Mouse (Mus musculus) liver, embryonic 16.5 days (tissue): Measurements from ENCODE around the gene Zmynd11. TPM values are rescaled to one million over a fixed set of nuclear protein-coding genes. Genes with fewer than 3 reads are reported as not detected.

Source experiments
- ATAC-seq: fragments of 200-750 bp; cut with Nextera tagmentation; 2 replicates; pipeline ENCODE4 v1.8.0; 2017; ENCODE audit warnings: low read depth, mild to moderate bottlenecking, moderate number of reproducible peaks, moderate library complexity
- H3K27ac ChIP-seq: fragments of 300-500 bp; sonication (generic); 2 replicates; pipeline ENCODE4 v1.5.1; 2014; ENCODE audit warnings: mild to moderate bottlenecking, low read length
- H3K27me3 ChIP-seq: fragments of 300-500 bp; sonication (generic); 2 replicates; pipeline ENCODE4 v1.6.1; 2014; ENCODE audit warnings: low read depth, low read length, mixed read lengths; ENCODE audit not compliant: control insufficient read depth, insufficient read depth
- H3K36me3 ChIP-seq: fragments of 300-500 bp; sonication (generic); 2 replicates; pipeline ENCODE4 v1.6.1; 2014; ENCODE audit warnings: mild to moderate bottlenecking; ENCODE audit not compliant: control insufficient read depth, insufficient read depth
- H3K4me1 ChIP-seq: fragments of 300-500 bp; sonication (generic); 2 replicates; pipeline ENCODE4 v1.6.1; 2014; ENCODE audit warnings: low read depth, low read length, mixed read lengths; ENCODE audit not compliant: control insufficient read depth
- H3K4me2 ChIP-seq: fragments of 300-500 bp; sonication (generic); 2 replicates; pipeline ENCODE4 v1.6.1; 2014; ENCODE audit warnings: low read depth, low read length, mixed read lengths
- H3K4me3 ChIP-seq: fragments of 300-500 bp; sonication (generic); 2 replicates; pipeline ENCODE4 v1.5.1; 2014; ENCODE audit warnings: low read depth, mild to moderate bottlenecking, low read length
- H3K9ac ChIP-seq: fragments of 300-500 bp; sonication (generic); 2 replicates; pipeline ENCODE4 v1.6.1; 2014; ENCODE audit warnings: low read depth, low read length
- H3K9me3 ChIP-seq: fragments of 300-500 bp; sonication (generic); replicated peaks from 2 replicates; pipeline ENCODE4 v1.6.1; 2016; ENCODE audit warnings: low read length; ENCODE audit not compliant: control insufficient read depth
- WGBS: fragments of 180-500 bp; shearing (Covaris S2); extraction: QIAGEN DNeasy Blood & Tissue Kit; methylation state at CpG from one replicate; pipeline ENCODE4 v1.1.7; 2014; ENCODE audit not compliant: insufficient replicate concordance; 5-methylcytosine and 5-hydroxymethylcytosine counted together
- polyA plus RNA-seq: library from polyadenylated mRNA; unstranded; fragments of >200 nt; fragmentation: Nextera tagmentation; extraction: Ambion mirVana; gene quantifications from 2 replicates; pipeline ENCODE4 v1.2.1, GENCODE M21; 2015

Gene Zmynd11
- polyA plus RNA-seq, 1 experiment from 2014 or later = 22.0 TPM

GRCm38 (mm10) chr13:9763828-9764645, 1.1 kb downstream of the Zmynd11 start:
- ATAC-seq = peak; percentile 72
- 0% methylated on average over 73 of the region's 111 CpGs for WGBS

GRCm38 (mm10) chr13:9763100-9763827, 1.9 kb downstream of the Zmynd11 start:
- no peaks in the 10 kb centered on the region for H3K9me3 ChIP-seq
- peak; percentile 52 for ATAC-seq
- peak overlapping the region; percentile 67 for H3K4me3 ChIP-seq
- no peaks in the 10 kb centered on the region for H3K36me3 ChIP-seq
- peaks cover 26% of the 10 kb centered on the region for H3K4me1 ChIP-seq
- H3K4me2 ChIP-seq = peak overlapping the region; percentile 85
- peak overlapping the region; percentile 87 for H3K27ac ChIP-seq
- peaks cover 6% of the 10 kb centered on the region for H3K27me3 ChIP-seq
- peak overlapping the region; percentile 91 for H3K9ac ChIP-seq
- WGBS = 3% methylated on average over 21 of the region's 21 CpGs

More at GRCm38 (mm10) chr13:9763828-9764645, 1.1 kb downstream of the Zmynd11 start:
- Histone ChIP-seq H3K9ac (peak overlapping the region; percentile 91), H3K36me3 (no peaks in the 10 kb centered on the region), H3K4me1 (peaks cover 26% of the 10 kb centered on the region), H3K27me3 (peaks cover 6% of the 10 kb centered on the region), H3K4me3 (peak overlapping the region; percentile 67), H3K27ac (peak overlapping the region; percentile 87), H3K4me2 (peak overlapping the region; percentile 85), H3K9me3 (no peaks in the 10 kb centered on the region)

GRCm38 (mm10) chr13:9760057-9760456, 5.1 kb downstream of the Zmynd11 start:
- Histone ChIP-seq H3K4me1 (peaks cover 19% of the 10 kb centered on the region), H3K9ac (no peak overlapping the region), H3K36me3 (no peaks in the 10 kb centered on the region), H3K4me3 (no peak overlapping the region), H3K27me3 (no peaks in the 10 kb centered on the region), H3K9me3 (no peaks in the 10 kb centered on the region), H3K4me2 (0 out of 2 replicates have a peak overlapping the region, but pooled peaks have one; percentile 9), H3K27ac (no peak overlapping the region)
- WGBS = 22% methylated on average over 6 of the region's 6 CpGs
- ATAC-seq = no peak

GRCm38 (mm10) chr13:9757842-9758491, 7.2 kb downstream of the Zmynd11 start:
- H3K9me3 ChIP-seq = no peaks in the 10 kb centered on the region
- H3K4me1 ChIP-seq = peaks cover 14% of the 10 kb centered on the region
- H3K27me3 ChIP-seq = no peaks in the 10 kb centered on the region
- no peak overlapping the region for H3K9ac ChIP-seq
- no peaks in the 10 kb centered on the region for H3K36me3 ChIP-seq
- no peak overlapping the region for H3K4me3 ChIP-seq
- H3K27ac ChIP-seq = no peak overlapping the region
- no peak for ATAC-seq
- WGBS = 76% methylated on average over 9 of the region's 9 CpGs
- H3K4me2 ChIP-seq = no peak overlapping the region

- Histone ChIP-seq H3K9me3 (no peaks in the 10 kb centered on the region), H3K36me3 (no peaks in the 10 kb centered on the region), H3K27ac (no peak overlapping the region), H3K4me2 (no peak overlapping the region), H3K4me1 (no peaks in the 10 kb centered on the region; the same call in 1 of the 2 replicates), H3K9ac (no peak overlapping the region), H3K27me3 (no peaks in the 10 kb centered on the region), H3K4me3 (no peak overlapping the region)
- WGBS = 68% methylated on average over 3 of the region's 3 CpGs
- no peak for ATAC-seq
Observed at GRCm38 (mm10) chr13:9753706-9754105, 11.4 kb downstream of the Zmynd11 start.

- Histone ChIP-seq H3K4me3 (no peak overlapping the region), H3K27ac (no peak overlapping the region), H3K9ac (no peak overlapping the region), H3K36me3 (no peaks in the 10 kb centered on the region), H3K4me1 (no peaks in the 10 kb centered on the region; the same call in 1 of the 2 replicates), H3K4me2 (no peak overlapping the region), H3K9me3 (no peaks in the 10 kb centered on the region), H3K27me3 (no peaks in the 10 kb centered on the region)
- WGBS = 53% methylated on average over 1 of the region's 1 CpGs
- no peak for ATAC-seq
Observed at GRCm38 (mm10) chr13:9750320-9750719, 14.8 kb downstream of the Zmynd11 start.

GRCm38 (mm10) chr13:9749796-9750195, 15.3 kb downstream of the Zmynd11 start:
- H3K9me3 ChIP-seq = no peaks in the 10 kb centered on the region
- H3K4me2 ChIP-seq = no peak overlapping the region
- no peak overlapping the region for H3K4me3 ChIP-seq
- H3K9ac ChIP-seq = no peak overlapping the region
- 52% methylated on average over 4 of the region's 4 CpGs for WGBS
- no peaks in the 10 kb centered on the region for H3K36me3 ChIP-seq
- H3K27ac ChIP-seq = no peak overlapping the region
- H3K4me1 ChIP-seq = no peaks in the 10 kb centered on the region; the same call in 1 of the 2 replicates
- no peak for ATAC-seq
- H3K27me3 ChIP-seq = no peaks in the 10 kb centered on the region

- no peak for ATAC-seq
- Histone ChIP-seq H3K27me3 (no peaks in the 10 kb centered on the region), H3K4me2 (no peak overlapping the region), H3K27ac (no peak overlapping the region), H3K4me3 (no peak overlapping the region), H3K36me3 (no peaks in the 10 kb centered on the region), H3K9ac (no peak overlapping the region), H3K9me3 (no peaks in the 10 kb centered on the region), H3K4me1 (no peaks in the 10 kb centered on the region; the same call in 1 of the 2 replicates)
- 53% methylated on average over 2 of the region's 2 CpGs for WGBS
Observed at GRCm38 (mm10) chr13:9738190-9738589, 26.9 kb downstream of the Zmynd11 start.
